Mouse (Mus musculus) kidney, adult 10 weeks (tissue): ENCODE results near the gene Foxo6. TPM values are rescaled to one million over a fixed set of nuclear protein-coding genes. Genes with fewer than 3 reads are reported as not detected.

ENCODE experiments used
- polyA plus RNA-seq: library from polyadenylated mRNA; stranded (reverse); fragments of 350-450 nt; fragmentation: Illumina TruSeq; extraction: RNeasy Lipid Tissue Mini Kit (QIAGEN cat#74804); gene quantifications from one replicate; pipeline ENCODE4 v1.2.3, GENCODE M21; 2014; ENCODE audit warnings: low read depth, low replicate concordance

The Foxo6 gene
- not detected for polyA plus RNA-seq

GRCm38 (mm10) chr4:120287290-120288111 lies at the start of gene Foxo6:
Foxo6 (minus strand) TSS chr4:120287349.

Other genes starting within 250 kb of the Foxo6 start
- gene AL607142.1, start 222.4 kb downstream of the Foxo6 start, polyA plus RNA-seq: not detected
- gene Edn2, start 126.1 kb downstream of the Foxo6 start, polyA plus RNA-seq: not detected
- 14.4 TPM for gene Scmh1, start 117.9 kb upstream of the Foxo6 start, polyA plus RNA-seq
- not detected for gene Slfnl1, start 244.9 kb upstream of the Foxo6 start, polyA plus RNA-seq